Mouse (Mus musculus) c-Kit-positive CD71-positive TER-119-negative erythroid progenitor cells, embryonic 14.5 days (primary cell): ENCODE results near the gene Slco4c1.

Experiments used
- DNase-seq: peaks from one replicate; pipeline ENCODE4 v3.0.0-alpha.2; 2013; ENCODE audit warnings: low read depth

Slco4c1 gene

DNA sequence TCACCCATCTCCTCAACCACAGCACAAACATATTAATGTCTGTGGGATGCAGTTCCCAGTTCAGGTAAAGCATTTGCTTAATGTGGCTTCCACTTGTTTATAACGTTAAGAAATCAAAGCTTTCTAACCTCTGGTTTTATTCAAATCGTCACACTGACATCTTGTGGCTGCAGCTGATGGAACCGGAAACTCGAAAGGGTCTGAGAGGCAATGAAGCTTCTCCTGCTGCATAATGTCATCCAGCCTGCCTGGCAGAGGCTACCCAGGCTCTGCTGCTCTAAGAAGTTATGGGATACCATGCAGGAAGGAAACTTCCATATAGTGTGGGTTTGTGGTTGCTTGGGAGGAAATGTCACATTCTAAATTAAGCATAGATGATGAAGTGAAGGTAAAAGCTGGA, 103.7 kb downstream of the Slco4c1 start:
- no peak for DNase-seq

DNA sequence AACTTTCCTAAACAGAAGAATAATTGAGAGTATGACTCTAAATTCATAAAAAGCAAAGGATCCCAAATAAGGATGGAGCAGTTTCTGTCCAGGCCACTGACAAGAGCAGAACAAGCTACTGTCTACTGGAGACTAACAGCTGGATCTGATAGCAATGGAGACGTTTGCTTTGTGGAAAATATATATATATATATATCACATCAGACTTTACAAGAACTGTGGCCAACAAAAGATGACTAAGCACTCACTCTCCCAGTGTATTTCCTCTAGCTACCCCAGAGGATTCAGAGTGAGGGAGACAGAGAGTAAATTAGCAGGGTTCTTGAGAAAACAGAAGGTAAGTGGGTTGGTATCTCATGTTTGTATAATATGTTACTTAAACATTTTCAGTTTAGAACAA, 105.4 kb downstream of the Slco4c1 start:
- no peak for DNase-seq
